Mouse (Mus musculus) embryo, embryonic 11.5 days (tissue): ENCODE measurements around the gene Sptbn4.

ENCODE experiments used
- DNase-seq: peaks from one replicate; pipeline ENCODE4 v3.0.0-alpha.2; 2012; ENCODE audit warnings: low read depth, low spot score

Gene Sptbn4

GRCm38 (mm10) chr7:27326101-27326880 lies 121.2 kb downstream of the Sptbn4 start:
- DNase-seq, result no peak

DNA sequence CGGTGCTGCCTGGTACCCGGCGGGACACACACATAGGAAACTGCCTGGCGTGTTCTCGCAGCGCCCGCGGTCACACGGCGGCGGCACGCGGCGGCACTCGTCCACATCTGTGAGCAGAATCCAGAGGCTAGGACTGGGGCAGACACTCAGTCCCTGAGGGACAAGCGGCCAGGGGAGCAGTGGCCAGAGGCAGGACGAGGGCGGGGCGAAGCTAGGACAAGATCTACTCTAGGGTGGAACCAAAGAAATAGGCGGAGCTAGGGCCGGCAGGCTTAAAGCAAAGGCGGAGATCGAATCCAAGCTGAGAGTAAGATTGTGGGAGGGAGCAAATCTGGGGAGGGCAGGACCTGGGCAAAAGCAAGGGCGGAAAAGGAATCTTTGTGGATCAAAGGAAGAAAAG lies 121.8 kb downstream of the Sptbn4 start:
- no peak for DNase-seq

DNA sequence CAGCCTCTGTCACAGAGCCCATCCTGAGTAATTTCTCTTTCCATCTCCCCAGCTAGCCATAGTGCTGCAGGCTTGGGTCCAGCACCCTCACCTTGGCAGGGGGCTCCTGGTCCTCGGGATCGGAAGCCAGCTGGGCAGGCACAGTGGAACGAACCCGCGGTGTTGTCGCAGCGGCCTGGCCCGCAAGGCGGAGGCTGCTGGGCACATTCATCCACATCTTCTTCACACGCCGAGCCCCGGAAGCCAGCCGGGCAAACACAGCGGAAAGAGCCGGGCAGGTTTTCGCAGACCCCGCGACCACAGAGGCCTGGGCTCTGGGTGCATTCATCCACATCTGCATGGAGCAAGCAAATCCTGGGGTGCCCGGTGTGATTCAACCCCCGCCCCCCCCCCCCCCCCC lies 122.6 kb downstream of the Sptbn4 start:
- DNase-seq, result no peak

DNA sequence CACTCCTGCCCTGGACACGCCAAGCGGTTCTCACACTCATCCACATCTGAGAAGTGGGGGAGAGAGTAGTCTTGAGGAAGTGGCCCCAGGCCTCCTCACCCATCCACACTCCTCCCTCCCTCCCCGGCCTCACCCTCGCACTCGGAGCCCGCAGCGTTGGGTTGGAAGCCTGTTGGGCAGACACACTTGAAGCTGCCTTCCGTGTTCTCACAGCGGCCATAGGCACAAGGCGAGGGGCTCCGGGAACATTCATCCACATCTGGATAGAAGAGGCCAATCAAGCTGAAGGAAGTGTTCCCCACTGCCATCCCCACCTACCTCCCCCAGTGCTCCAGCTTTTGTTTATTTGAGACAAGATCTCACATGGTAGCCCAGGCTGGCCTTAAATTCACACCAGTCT lies 123.3 kb downstream of the Sptbn4 start:
- DNase-seq, result no peak

DNA sequence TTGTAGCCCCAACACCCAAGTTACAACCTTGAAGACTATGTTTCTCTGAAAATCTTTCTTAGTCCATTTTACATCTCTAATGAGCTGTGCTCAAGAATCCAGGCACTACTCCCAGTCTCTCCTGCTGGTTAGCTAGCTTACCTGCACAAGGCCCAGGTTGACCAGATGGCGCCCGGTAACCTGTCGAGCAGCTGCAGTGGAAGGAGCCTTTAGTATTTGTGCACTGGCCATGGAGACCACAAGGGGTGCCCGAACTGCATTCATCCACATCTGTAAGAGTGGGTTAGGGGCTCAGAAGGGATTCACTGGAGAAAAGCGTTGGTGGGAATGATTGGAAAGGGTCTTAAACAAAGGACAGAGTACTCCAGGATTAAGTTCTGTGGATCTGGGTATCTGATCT lies 124.5 kb downstream of the Sptbn4 start:
- DNase-seq, result no peak

- no peak for DNase-seq
Observed at GRCm38 (mm10) chr7:27322291-27322690, 125.2 kb downstream of the Sptbn4 start.

DNA sequence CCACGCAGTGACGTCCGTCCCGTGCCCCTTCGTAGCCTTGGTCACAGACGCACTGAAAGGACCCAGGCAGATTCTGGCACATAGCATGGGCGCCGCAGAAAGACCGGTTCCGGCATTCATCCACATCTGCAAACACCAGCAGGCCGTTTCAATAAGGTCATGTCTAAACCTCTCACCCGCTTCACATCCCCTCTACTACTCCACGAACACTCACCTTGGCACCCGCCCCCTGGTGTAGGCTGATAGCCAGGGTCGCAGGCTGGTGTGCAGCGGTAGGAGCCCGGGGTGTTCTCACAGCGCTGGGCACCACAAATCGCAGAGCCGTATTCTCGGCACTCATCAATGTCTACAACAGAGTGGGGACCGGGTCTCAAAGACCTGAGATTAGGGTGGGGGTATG lies 128.1 kb downstream of the Sptbn4 start:
- no peak for DNase-seq

GRCm38 (mm10) chr7:27315958-27316357 lies 131.5 kb downstream of the Sptbn4 start:
- no peak for DNase-seq

- DNase-seq, result no peak
Observed at GRCm38 (mm10) chr7:27314393-27314792, 133.1 kb downstream of the Sptbn4 start.

- DNase-seq, result no peak
Observed at GRCm38 (mm10) chr7:27311651-27312284, 135.7 kb downstream of the Sptbn4 start.

DNA sequence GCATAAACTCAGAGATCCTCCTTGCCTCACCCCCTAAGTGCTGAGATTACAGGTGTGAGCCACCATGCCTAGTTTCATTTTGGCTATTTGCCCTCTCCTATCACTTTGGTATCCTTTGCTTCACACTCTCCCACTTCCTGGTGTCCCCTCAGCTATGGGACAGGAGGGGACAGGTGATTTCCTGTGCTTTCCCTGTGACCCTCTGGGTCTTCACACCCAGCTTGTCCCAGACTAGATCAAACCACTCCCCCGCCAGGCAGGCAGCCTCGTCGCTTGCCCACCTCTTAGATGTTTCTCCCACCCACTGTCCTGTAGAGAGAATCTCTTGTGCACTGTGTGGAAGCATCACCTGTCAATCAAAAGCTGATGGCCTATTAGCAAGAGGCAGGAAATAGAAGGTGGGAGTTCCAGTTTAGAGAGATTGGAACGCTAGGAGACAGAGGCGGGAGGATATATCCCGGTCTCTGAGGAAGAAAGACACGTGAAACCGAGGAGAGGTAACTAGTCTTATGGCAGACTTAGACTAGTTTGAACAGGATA lies 136.4 kb downstream of the Sptbn4 start:
- DNase-seq, result no peak

DNA sequence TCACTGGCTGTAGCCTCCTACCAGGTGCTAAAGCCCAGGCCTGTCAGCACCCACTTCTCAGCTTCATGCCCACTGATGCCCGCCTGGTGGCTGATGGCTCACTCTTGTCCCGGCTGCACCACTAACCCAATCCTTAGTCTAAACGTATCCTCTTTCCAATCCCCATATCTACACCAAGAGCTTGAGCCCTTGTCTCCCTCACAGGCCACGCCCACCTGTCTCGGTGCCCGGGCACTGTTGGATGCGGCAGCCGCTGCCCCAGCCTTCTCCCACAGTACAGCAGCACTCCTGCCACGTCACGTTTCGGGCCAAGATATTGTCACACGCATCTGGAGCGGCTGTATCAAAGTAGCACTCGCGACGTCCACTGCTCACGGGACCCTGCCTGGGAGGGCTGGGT lies 137.2 kb downstream of the Sptbn4 start:
- DNase-seq, result no peak

DNA sequence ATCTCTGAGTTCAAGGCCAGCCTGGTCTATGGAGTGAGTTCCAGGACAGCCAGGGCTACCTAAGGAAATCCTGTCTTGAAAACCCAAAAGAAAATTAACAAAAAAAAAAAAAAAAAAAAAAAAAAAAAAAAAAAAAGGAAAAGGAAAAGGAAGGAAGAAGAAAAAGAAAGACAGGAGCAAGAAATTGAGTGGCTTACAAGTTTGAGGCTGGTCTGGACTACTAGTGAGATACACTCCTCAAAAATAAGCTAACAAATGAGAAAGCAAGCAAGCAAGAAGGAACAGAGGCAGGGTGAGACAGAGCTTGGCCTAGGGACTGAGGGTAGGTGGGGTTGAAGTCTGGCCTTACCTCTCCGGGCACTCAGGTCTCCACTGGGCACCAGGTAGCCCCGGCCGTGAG lies 137.7 kb downstream of the Sptbn4 start:
- DNase-seq, result no peak

- no peak for DNase-seq
Observed at GRCm38 (mm10) chr7:27308821-27309549, 138.5 kb downstream of the Sptbn4 start.

GRCm38 (mm10) chr7:27307551-27307950 lies 139.9 kb downstream of the Sptbn4 start:
- no peak for DNase-seq
